Mouse (Mus musculus): ENCODE data around the gene Zdhhc25. TPM values are rescaled to one million over a fixed set of nuclear protein-coding genes. Genes with fewer than 3 reads are reported as not detected.

Gene Zdhhc25
- not detected in 2 replicates for polyA plus RNA-seq (2014; fragmentation: Nextera tagmentation; extraction: Ambion mirVana)

DNA sequence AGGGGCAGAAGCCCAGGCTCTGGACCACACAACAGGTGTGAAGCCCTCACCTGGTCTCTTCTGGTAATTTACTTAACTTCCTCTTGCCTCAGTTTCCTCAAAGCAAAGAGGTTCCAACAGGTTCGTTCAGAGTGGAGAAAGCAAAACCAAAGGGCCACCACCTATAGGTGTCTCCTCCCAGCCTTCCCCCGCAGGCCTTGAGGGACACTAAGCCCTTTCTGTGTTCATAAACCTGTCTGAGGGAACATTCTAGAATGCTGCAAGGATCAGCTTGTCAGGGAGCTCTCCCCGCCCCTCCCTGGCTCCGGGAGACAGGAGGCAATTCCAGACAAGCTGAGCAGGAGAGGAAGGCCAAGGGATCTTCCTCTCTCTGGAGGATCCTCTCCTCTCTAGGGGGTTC, at the start of gene Zdhhc25:
TSS of gene Zdhhc25 (plus strand) at position 301 of the 400 bp plus-strand sequence.
- H3K27me3 ChIP-seq (ENCODE audit: control insufficient read depth, insufficient read depth, low read length), result no peaks in the 10 kb centered on the region
- H3K4me1 ChIP-seq (ENCODE audit: control insufficient read depth, insufficient read depth, low read length), result no peaks in the 10 kb centered on the region
- no peaks in the 10 kb centered on the region for H3K36me3 ChIP-seq (ENCODE audit: control insufficient read depth, insufficient read depth, low read length)
- ATAC-seq (ENCODE audit: insufficient number of reproducible peaks, low FRiP score, low TSS enrichment, low read depth) (no peak), DNase-seq (ENCODE audit: low spot score) (no peak)
- no peak within 1 kb of the TSS for H3K4me2 ChIP-seq (ENCODE audit: low read depth, severe bottlenecking)
- no peak within 1 kb of the TSS for H3K4me3 ChIP-seq (ENCODE audit: low read depth, low read length)
- no peak within 1 kb of the TSS for H3K27ac ChIP-seq (replicated peaks; ENCODE audit: low read depth, low read length)
- WGBS, result 87% methylated on average over 4 of the region's 4 CpGs
- H3K9me3 ChIP-seq (ENCODE audit: control insufficient read depth, low read length), result no peaks in the 10 kb centered on the region
- H3K9ac ChIP-seq (ENCODE audit: low read length), result no peak within 1 kb of the TSS

DNA sequence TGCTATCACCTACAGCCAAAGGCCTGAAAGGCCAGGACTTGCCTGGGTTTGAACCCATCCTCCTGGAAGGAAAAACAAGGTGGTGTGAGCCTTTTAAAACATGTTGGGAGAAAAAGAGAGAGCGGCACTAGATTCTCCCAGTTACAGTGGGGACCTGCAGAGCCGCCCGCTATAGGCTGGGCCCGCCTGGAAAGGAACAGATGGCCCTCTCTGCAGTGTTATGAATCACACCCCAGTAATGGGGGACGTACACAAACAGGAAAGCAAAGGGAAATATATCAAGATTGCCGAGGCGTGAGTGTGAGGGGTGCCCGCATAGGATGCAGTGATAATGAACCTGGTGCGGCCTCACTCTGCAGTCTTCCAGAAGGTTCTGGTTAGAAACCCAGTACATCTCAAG, 47.2 kb upstream of the Zdhhc25 start:
- H3K4me3 ChIP-seq (ENCODE audit: low read depth, low read length), result no peak overlapping the region
- no peak overlapping the region for H3K4me2 ChIP-seq (ENCODE audit: low read depth, severe bottlenecking)
- WGBS, result 81% methylated on average over 9 of the region's 9 CpGs

DNA sequence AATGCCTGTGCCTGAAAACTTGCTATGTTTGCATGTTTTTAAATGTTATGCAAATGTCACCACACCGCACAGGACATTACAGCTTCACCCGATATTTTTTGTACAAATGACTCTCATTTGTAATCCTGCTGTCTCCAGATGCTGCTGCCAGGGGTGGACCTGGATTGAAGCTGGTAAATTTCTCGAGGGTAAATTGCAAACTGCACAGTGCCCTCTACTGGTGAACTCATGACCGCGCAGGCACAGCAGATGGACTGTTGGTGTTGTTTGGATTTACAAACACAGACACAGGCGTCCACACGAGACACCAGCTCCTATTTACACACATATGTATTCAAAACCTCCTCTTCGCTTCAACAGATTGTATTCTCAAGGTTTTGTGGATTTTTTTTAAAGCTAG, 44.6 kb upstream of the Zdhhc25 start:
- H3K4me2 ChIP-seq (ENCODE audit: low read depth, severe bottlenecking), result no peak overlapping the region
- no peak overlapping the region for H3K27ac ChIP-seq (replicated peaks; ENCODE audit: low read depth, low read length)
- no peak overlapping the region for H3K9ac ChIP-seq (ENCODE audit: low read length)
- H3K36me3 ChIP-seq (ENCODE audit: control insufficient read depth, insufficient read depth, low read length), result no peaks in the 10 kb centered on the region
- no peaks in the 10 kb centered on the region for H3K4me1 ChIP-seq (ENCODE audit: control insufficient read depth, insufficient read depth, low read length)
- DNase-seq (ENCODE audit: low spot score), result peak; percentile 54
- no peak overlapping the region for H3K4me3 ChIP-seq (ENCODE audit: low read depth, low read length)
- ATAC-seq (ENCODE audit: insufficient number of reproducible peaks, low FRiP score, low TSS enrichment, low read depth), result no peak
- H3K9me3 ChIP-seq (ENCODE audit: control insufficient read depth, low read length), result no peaks in the 10 kb centered on the region
- WGBS, result 22% methylated on average over 8 of the region's 8 CpGs
- H3K27me3 ChIP-seq (ENCODE audit: control insufficient read depth, insufficient read depth, low read length), result no peaks in the 10 kb centered on the region

More for the DNA sequence above, 47.2 kb upstream of the Zdhhc25 start:
- Histone ChIP-seq H3K9me3 (ENCODE audit: control insufficient read depth, low read length) (no peaks in the 10 kb centered on the region), H3K27me3 (ENCODE audit: control insufficient read depth, insufficient read depth, low read length) (no peaks in the 10 kb centered on the region), H3K9ac (ENCODE audit: low read length) (no peak overlapping the region), H3K36me3 (ENCODE audit: control insufficient read depth, insufficient read depth, low read length) (no peaks in the 10 kb centered on the region), H3K27ac (replicated peaks; ENCODE audit: low read depth, low read length) (no peak overlapping the region), H3K4me1 (ENCODE audit: control insufficient read depth, insufficient read depth, low read length) (no peaks in the 10 kb centered on the region)
- no peak for ATAC-seq (ENCODE audit: insufficient number of reproducible peaks, low FRiP score, low TSS enrichment, low read depth)
- no peak for DNase-seq (ENCODE audit: low spot score)

DNA sequence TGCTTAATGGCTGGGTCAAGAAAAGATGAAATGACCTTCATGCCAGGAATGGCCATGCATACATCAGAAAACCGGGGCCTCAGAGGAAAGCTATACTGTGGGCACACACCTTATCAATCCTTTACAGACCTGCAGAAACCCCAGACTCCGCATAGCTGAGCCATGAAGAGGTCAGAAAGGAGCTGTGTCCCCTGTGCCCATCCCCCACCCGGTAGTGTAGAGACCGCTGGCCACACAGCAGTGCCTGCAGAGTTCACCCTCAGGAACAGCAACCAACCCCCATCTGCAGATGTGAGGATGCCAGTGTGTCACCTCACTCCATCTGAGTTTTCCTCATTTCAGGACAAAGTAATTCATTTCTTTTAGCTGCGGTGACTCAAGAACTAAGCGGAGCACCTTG, 39.5 kb upstream of the Zdhhc25 start:
- no peaks in the 10 kb centered on the region for H3K36me3 ChIP-seq (ENCODE audit: control insufficient read depth, insufficient read depth, low read length)
- ATAC-seq (ENCODE audit: insufficient number of reproducible peaks, low FRiP score, low TSS enrichment, low read depth) (no peak), DNase-seq (ENCODE audit: low spot score) (no peak)
- H3K4me3 ChIP-seq (ENCODE audit: low read depth, low read length), result no peak overlapping the region
- no peaks in the 10 kb centered on the region for H3K4me1 ChIP-seq (ENCODE audit: control insufficient read depth, insufficient read depth, low read length)
- no peaks in the 10 kb centered on the region for H3K27me3 ChIP-seq (ENCODE audit: control insufficient read depth, insufficient read depth, low read length)
- H3K27ac ChIP-seq (replicated peaks; ENCODE audit: low read depth, low read length), result no peak overlapping the region
- no peaks in the 10 kb centered on the region for H3K9me3 ChIP-seq (ENCODE audit: control insufficient read depth, low read length)
- H3K4me2 ChIP-seq (ENCODE audit: low read depth, severe bottlenecking), result no peak overlapping the region
- WGBS, result 69% methylated on average over 6 of the region's 6 CpGs
- no peak overlapping the region for H3K9ac ChIP-seq (ENCODE audit: low read length)

DNA sequence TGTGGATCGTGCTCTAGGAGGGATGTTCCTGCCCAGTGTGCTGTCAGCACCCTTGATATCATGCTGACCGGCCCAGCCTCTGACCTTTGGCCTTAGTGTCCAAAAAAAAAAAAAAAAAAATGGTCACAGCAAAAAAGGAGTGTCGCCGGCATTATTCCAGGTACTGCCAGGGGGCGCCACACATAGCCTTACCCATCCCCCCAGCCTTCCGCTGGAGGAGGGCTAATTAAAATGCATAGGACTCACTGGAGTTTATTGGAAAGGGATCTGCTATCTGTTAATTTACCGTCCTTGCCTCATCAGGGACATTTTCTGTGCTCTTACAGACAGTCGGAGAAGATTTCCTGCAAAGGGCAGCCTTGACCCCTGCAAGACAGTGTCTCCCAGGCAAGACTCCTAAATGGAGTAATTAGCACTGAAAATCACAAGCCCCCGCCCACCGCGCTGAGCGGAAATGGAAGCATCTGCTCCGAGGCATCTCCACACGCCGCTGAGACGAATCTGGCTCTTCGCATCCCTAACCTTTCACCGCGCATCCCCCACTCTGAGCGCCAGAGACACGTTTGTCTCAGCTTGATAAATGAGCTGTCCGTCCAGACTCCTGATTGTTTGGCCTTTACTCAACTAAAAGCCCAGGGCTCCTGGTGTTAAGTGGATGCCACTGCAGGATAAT, 38.9 kb upstream of the Zdhhc25 start:
- Histone ChIP-seq H3K27ac (replicated peaks; ENCODE audit: low read depth, low read length) (no peak overlapping the region), H3K4me3 (ENCODE audit: low read depth, low read length) (no peak overlapping the region), H3K4me1 (ENCODE audit: control insufficient read depth, insufficient read depth, low read length) (no peaks in the 10 kb centered on the region), H3K27me3 (ENCODE audit: control insufficient read depth, insufficient read depth, low read length) (no peaks in the 10 kb centered on the region), H3K36me3 (ENCODE audit: control insufficient read depth, insufficient read depth, low read length) (no peaks in the 10 kb centered on the region), H3K4me2 (ENCODE audit: low read depth, severe bottlenecking) (no peak overlapping the region), H3K9me3 (ENCODE audit: control insufficient read depth, low read length) (no peaks in the 10 kb centered on the region), H3K9ac (ENCODE audit: low read length) (no peak overlapping the region)
- ATAC-seq (ENCODE audit: insufficient number of reproducible peaks, low FRiP score, low TSS enrichment, low read depth) (no peak), DNase-seq (ENCODE audit: low spot score) (no peak)
- WGBS, result 6% methylated on average over 22 of the region's 22 CpGs

DNA sequence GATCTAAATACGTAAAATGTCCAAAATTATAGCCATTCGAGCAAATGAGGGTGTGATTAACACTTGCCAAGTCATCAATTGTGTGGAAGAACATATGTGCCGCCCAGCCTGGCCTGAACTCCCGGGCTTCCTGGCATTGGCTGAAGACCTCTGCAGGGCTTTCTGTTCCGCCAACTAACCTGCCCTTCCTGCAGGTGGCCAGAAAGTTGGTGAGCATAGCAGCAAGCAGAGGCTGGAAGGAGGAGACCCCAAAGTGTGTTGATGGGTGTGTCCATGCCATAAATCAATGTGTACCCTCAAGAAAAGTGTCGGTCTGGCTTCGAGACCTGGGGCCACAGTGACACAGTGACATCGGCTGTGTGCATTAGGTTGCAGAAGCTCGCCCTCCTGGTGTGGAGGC, 34.8 kb upstream of the Zdhhc25 start:
- H3K9ac ChIP-seq (ENCODE audit: low read length), result no peak overlapping the region
- no peaks in the 10 kb centered on the region for H3K27me3 ChIP-seq (ENCODE audit: control insufficient read depth, insufficient read depth, low read length)
- H3K4me2 ChIP-seq (ENCODE audit: low read depth, severe bottlenecking), result no peak overlapping the region
- no peak for ATAC-seq (ENCODE audit: insufficient number of reproducible peaks, low FRiP score, low TSS enrichment, low read depth)
- H3K4me3 ChIP-seq (ENCODE audit: low read depth, low read length), result no peak overlapping the region
- no peak for DNase-seq (ENCODE audit: low spot score)
- H3K4me1 ChIP-seq (ENCODE audit: control insufficient read depth, insufficient read depth, low read length), result no peaks in the 10 kb centered on the region
- H3K9me3 ChIP-seq (ENCODE audit: control insufficient read depth, low read length), result no peaks in the 10 kb centered on the region
- WGBS, result 81% methylated on average over 9 of the region's 9 CpGs
- H3K27ac ChIP-seq (replicated peaks; ENCODE audit: low read depth, low read length), result no peak overlapping the region
- H3K36me3 ChIP-seq (ENCODE audit: control insufficient read depth, insufficient read depth, low read length), result no peaks in the 10 kb centered on the region

DNA sequence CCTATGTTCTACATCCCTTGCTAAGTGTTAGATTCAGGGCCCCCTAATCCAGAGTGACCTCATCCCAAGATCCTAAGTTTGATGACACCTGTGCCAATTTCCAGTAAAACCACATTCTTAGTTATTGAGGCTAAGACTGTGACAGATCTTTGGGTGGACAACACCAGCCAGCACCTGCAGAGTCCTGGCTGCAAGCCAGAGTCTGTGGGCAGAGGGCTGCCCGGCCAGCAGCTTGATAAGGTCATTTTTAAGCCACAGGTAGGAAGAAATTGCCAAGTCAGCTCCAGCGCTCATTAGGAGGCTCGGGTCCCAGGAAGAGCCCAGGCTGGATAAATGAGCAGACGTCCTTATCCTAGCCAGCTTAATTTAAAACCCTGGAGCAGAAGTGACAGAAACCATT, 34.3 kb upstream of the Zdhhc25 start:
- DNase-seq (ENCODE audit: low spot score) (no peak), ATAC-seq (ENCODE audit: insufficient number of reproducible peaks, low FRiP score, low TSS enrichment, low read depth) (no peak)
- Histone ChIP-seq H3K4me1 (ENCODE audit: control insufficient read depth, insufficient read depth, low read length) (no peaks in the 10 kb centered on the region), H3K4me3 (ENCODE audit: low read depth, low read length) (no peak overlapping the region), H3K27ac (replicated peaks; ENCODE audit: low read depth, low read length) (no peak overlapping the region), H3K4me2 (ENCODE audit: low read depth, severe bottlenecking) (no peak overlapping the region), H3K9ac (ENCODE audit: low read length) (no peak overlapping the region), H3K27me3 (ENCODE audit: control insufficient read depth, insufficient read depth, low read length) (no peaks in the 10 kb centered on the region), H3K36me3 (ENCODE audit: control insufficient read depth, insufficient read depth, low read length) (no peaks in the 10 kb centered on the region), H3K9me3 (ENCODE audit: control insufficient read depth, low read length) (no peaks in the 10 kb centered on the region)
- WGBS, result 72% methylated on average over 4 of the region's 4 CpGs

DNA sequence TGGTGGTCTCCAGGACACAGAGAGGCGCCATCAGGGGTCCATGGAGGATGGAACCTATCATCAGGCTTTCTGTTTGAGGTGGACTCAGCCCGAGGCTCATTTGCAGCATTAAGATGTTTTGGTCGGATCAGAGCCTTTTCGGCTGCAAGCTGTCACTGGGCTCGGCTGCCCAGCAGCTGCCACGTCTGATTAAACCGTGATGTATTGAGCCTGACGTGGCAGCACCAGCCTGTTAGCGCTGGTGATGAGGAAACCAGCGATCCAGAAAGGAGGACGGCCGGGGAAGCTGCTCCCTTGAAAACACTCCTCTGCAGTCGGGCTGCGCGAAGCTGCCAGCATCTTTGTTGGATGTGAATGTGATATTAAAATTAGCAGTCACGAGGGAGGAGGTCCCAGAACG, 29.4 kb upstream of the Zdhhc25 start:
- Histone ChIP-seq H3K4me1 (ENCODE audit: control insufficient read depth, insufficient read depth, low read length) (no peaks in the 10 kb centered on the region), H3K27ac (replicated peaks; ENCODE audit: low read depth, low read length) (no peak overlapping the region), H3K4me3 (ENCODE audit: low read depth, low read length) (no peak overlapping the region), H3K36me3 (ENCODE audit: control insufficient read depth, insufficient read depth, low read length) (no peaks in the 10 kb centered on the region), H3K4me2 (ENCODE audit: low read depth, severe bottlenecking) (no peak overlapping the region), H3K9ac (ENCODE audit: low read length) (no peak overlapping the region), H3K27me3 (ENCODE audit: control insufficient read depth, insufficient read depth, low read length) (no peaks in the 10 kb centered on the region), H3K9me3 (ENCODE audit: control insufficient read depth, low read length) (no peaks in the 10 kb centered on the region)
- DNase-seq (ENCODE audit: low spot score) (no peak), ATAC-seq (ENCODE audit: insufficient number of reproducible peaks, low FRiP score, low TSS enrichment, low read depth) (no peak)
- 84% methylated on average over 17 of the region's 17 CpGs for WGBS

DNA sequence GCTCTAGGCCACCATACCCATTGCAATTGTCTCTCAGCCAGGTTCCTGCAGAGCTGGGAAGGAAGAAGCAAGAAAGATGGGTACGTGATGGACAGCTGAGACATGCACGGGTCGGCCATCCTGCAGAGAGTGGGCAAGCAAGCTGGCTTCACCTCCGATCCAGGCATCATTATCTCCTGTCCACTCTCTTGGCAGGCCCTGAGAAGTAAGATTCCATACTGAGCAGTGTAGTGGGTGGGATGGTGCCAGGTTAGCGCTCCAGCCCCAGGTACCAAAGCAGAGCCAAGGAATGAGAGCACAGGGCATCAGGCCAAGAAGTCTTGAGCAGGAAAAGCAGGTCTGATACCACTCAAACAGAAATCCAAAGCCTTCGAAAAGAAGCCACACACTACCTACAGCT, 20.6 kb upstream of the Zdhhc25 start:
- H3K36me3 ChIP-seq (ENCODE audit: control insufficient read depth, insufficient read depth, low read length), result no peaks in the 10 kb centered on the region
- no peak for DNase-seq (ENCODE audit: low spot score)
- no peak overlapping the region for H3K4me2 ChIP-seq (ENCODE audit: low read depth, severe bottlenecking)
- no peaks in the 10 kb centered on the region for H3K27me3 ChIP-seq (ENCODE audit: control insufficient read depth, insufficient read depth, low read length)
- no peak overlapping the region for H3K9ac ChIP-seq (ENCODE audit: low read length)
- H3K4me1 ChIP-seq (ENCODE audit: control insufficient read depth, insufficient read depth, low read length), result no peaks in the 10 kb centered on the region
- H3K4me3 ChIP-seq (ENCODE audit: low read depth, low read length), result no peak overlapping the region
- H3K27ac ChIP-seq (replicated peaks; ENCODE audit: low read depth, low read length), result no peak overlapping the region
- H3K9me3 ChIP-seq (ENCODE audit: control insufficient read depth, low read length), result no peaks in the 10 kb centered on the region
- WGBS, result 87% methylated on average over 6 of the region's 6 CpGs
- ATAC-seq (ENCODE audit: insufficient number of reproducible peaks, low FRiP score, low TSS enrichment, low read depth), result no peak
